In the genomic region with DNA sequence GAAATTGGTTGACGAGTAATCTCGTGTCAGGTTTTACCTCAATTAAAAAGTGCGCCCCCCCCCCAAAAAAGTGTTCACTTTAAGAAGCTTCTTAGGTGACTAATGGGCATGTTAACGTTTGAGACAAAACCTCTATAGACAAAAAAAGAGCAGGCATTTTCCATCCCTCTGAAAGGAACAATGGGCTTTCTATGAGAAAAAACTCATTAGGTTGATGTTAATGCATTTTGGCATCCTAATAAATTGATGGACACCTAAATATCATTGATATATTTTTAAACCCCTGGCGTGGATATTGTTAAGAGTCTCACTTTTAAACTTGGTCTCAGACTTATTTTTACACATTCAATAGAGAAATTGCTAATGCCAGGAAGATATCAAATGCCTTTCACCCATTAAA, we compare ENCODE assay signal across 24 mouse cellular contexts.
DNase-seq lines count a peak whose midpoint lies in the region; ATAC-seq lines count a peak whose summit lies in the region.
"Had no signal": no experiment of that assay in that cellular context is flagged by ENCODE, and none has a peak within 500 bp of the region (broad histone marks: within the 10 kb centered on the region; RNA-seq: fewer than 3 reads in every experiment).

No protein-coding gene starts in this region.

- ATAC-seq in hindbrain, embryonic 16.5 days, result no peak
- ATAC-seq: activated CD4-positive, CD25-positive, alpha-beta regulatory T cell, adult 4 months; CD4-positive, CD25-positive, alpha-beta regulatory T cell, adult 4 months; Patski had no signal

- no peaks in the 10 kb centered on the region for H3K27me3 ChIP-seq in hindbrain, embryonic 16.5 days (replicated peaks; ENCODE audit: control insufficient read depth, insufficient read depth, low read length)
- H3K27me3 ChIP-seq: CH12.LX, Patski had no signal

- DNase-seq in heart, adult 11 months, result peak; percentile 7
- no peak for DNase-seq in heart, postnatal 36 days
- DNase-seq in Muller cell, postnatal 12 days (ENCODE audit: inconsistent ontology term), result peak; percentile 50
- DNase-seq in retina, embryonic 14.5 days (ENCODE audit: low spot score), result peak; percentile 83
- peak; percentile 87 for DNase-seq in retina, postnatal 1 day
- DNase-seq in MN1 (ENCODE audit: low spot score), result no peak
- no peak for DNase-seq in embryo, embryonic 9.5 days (ENCODE audit: extremely low spot score)
- DNase-seq: adrenal gland, adult 2 months; adrenal gland, adult 8-10 months; adrenal gland, postnatal 10 days; adrenal gland, postnatal 14 days; adrenal gland, postnatal 25 days; adrenal gland, postnatal 36 days; B cell, adult 2 months; cerebellum, adult 11 months; cerebellum, adult 11-12 months; cerebellum, adult 18-20 months; cerebellum, adult 2 months had no signal

- no peak overlapping the region for H3K27ac ChIP-seq in hindbrain, embryonic 16.5 days (ENCODE audit: low read depth, low read length)

- intact Hi-C loops in heart, postnatal 36 days (cut with DNase I), result no loop called here

- no peak overlapping the region for H3K4me2 ChIP-seq in hindbrain, embryonic 16.5 days (ENCODE audit: low read length)

- no peaks in the 10 kb centered on the region for H3K36me3 ChIP-seq in hindbrain, embryonic 16.5 days (ENCODE audit: control insufficient read depth, insufficient read depth, low read length)
- H3K36me3 ChIP-seq: G1E had no signal

- no peaks in the 10 kb centered on the region for H3K4me1 ChIP-seq in hindbrain, embryonic 16.5 days (ENCODE audit: control insufficient read depth, insufficient read depth, low read depth, low read length)

- 82% methylated on average over 5 of the region's 5 CpGs for WGBS in hindbrain, embryonic 16.5 days

- no peak overlapping the region for H3K4me3 ChIP-seq in hindbrain, embryonic 16.5 days (ENCODE audit: low read length)

- peaks cover 3% of the 10 kb centered on the region; the same call in 1 of the 2 replicates for H3K9me3 ChIP-seq in hindbrain, embryonic 16.5 days (ENCODE audit: control insufficient read depth, low read length)

- H3K9ac ChIP-seq in hindbrain, embryonic 16.5 days (ENCODE audit: low read depth, low read length), result no peak overlapping the region

Comparison
In these comparisons a context has a peak if more than half of its experiments do, and no peak if none do; other contexts are left out.
1. DNase-seq: peak in heart, adult 11 months (single experiment), Muller cell, postnatal 12 days (single experiment), retina, embryonic 14.5 days (single experiment) and retina, postnatal 1 day (single experiment); none in heart, postnatal 36 days (0 of 2), MN1 (single experiment) and embryo, embryonic 9.5 days (single experiment).